Mouse (Mus musculus) midbrain, postnatal 0 days (tissue): Measurements from ENCODE around the gene Pgf. TPM values are rescaled to one million over a fixed set of nuclear protein-coding genes. Genes with fewer than 3 reads are reported as not detected.

Source experiments
- ATAC-seq: fragments of 200-750 bp; cut with Nextera tagmentation; 2 replicates; pipeline ENCODE4 v1.8.0; 2017; ENCODE audit warnings: moderate number of reproducible peaks, mild to moderate bottlenecking, moderate TSS enrichment, moderate library complexity; ENCODE audit not compliant: low FRiP score
- DNase-seq: peaks from one replicate; pipeline ENCODE4 v3.0.0-alpha.2; 2015; ENCODE audit warnings: low spot score
- H3K27ac ChIP-seq: fragments of 300-500 bp; sonication (generic); 2 replicates; pipeline ENCODE4 v1.5.1; 2014; ENCODE audit warnings: low read depth, mild to moderate bottlenecking, low read length, mixed read lengths
- H3K27me3 ChIP-seq: fragments of 300-500 bp; sonication (generic); 2 replicates; pipeline ENCODE4 v1.6.1; 2014; ENCODE audit warnings: low read length, control low read depth, mixed read lengths; ENCODE audit not compliant: insufficient read depth
- H3K36me3 ChIP-seq: fragments of 300-500 bp; sonication (generic); 2 replicates; pipeline ENCODE4 v1.6.1; 2014; ENCODE audit warnings: low read length, control low read depth, mixed read lengths; ENCODE audit not compliant: insufficient read depth
- H3K4me1 ChIP-seq: fragments of 300-500 bp; sonication (generic); 2 replicates; pipeline ENCODE4 v1.6.1; 2014; ENCODE audit warnings: mild to moderate bottlenecking, control low read depth, antibody characterized with exemption, low read length, mixed read lengths; ENCODE audit not compliant: insufficient read depth
- H3K4me2 ChIP-seq: fragments of 300-500 bp; sonication (generic); 2 replicates; pipeline ENCODE4 v1.6.1; 2014; ENCODE audit warnings: low read depth, mild to moderate bottlenecking, low read length, mixed read lengths; ENCODE audit not compliant: poor library complexity, severe bottlenecking
- H3K4me3 ChIP-seq: fragments of 300-500 bp; sonication (generic); 2 replicates; pipeline ENCODE4 v1.5.1; 2014; ENCODE audit warnings: low read depth, mild to moderate bottlenecking, low read length, moderate library complexity
- H3K9ac ChIP-seq: fragments of 300-500 bp; sonication (generic); replicated peaks from 2 replicates; pipeline ENCODE4 v1.6.1; 2014; ENCODE audit warnings: mild to moderate bottlenecking, low read length, moderate library complexity, mixed read lengths; ENCODE audit not compliant: poor library complexity, severe bottlenecking
- H3K9me3 ChIP-seq: fragments of 300-500 bp; sonication (generic); 2 replicates; pipeline ENCODE4 v1.6.1; 2016; ENCODE audit warnings: low read length, control low read depth
- CTCF ChIP-seq: IDR thresholded peaks from 2 replicates; pipeline ENCODE4 v1.5.1; 2016; ENCODE audit warnings: antibody characterized with exemption, mild to moderate bottlenecking
- WGBS: fragments of 180-500 bp; shearing (Covaris S2); extraction: QIAGEN DNeasy Blood & Tissue Kit; methylation state at CpG from one replicate; pipeline ENCODE4 v1.1.7; 2014; 5-methylcytosine and 5-hydroxymethylcytosine counted together
- polyA plus RNA-seq: library from polyadenylated mRNA; unstranded; fragments of >200 nt; fragmentation: Nextera tagmentation; extraction: Ambion mirVana; gene quantifications from 2 replicates; pipeline ENCODE4 v1.2.1, GENCODE M21; 2015
- total RNA-seq: library from RNA; depleted of rRNA; stranded (reverse); fragments of >200 nt; gene quantifications from 2 replicates; pipeline ENCODE4 v1.2.3, GENCODE M21; 2014; rRNA removed

Gene Pgf
- total and polyA plus RNA-seq, 2 experiments from 2014 or later: 6.0 to 9.1 TPM

- ATAC-seq (no peak), DNase-seq (no peak)
- TF ChIP-seq CTCF: no peak
- H3K9me3 ChIP-seq: no peaks in the 10 kb centered on the region
- WGBS: 93% methylated on average over 9 of the region's 9 CpGs
- peaks cover 44% of the 10 kb centered on the region for H3K36me3 ChIP-seq
- no peak overlapping the region for H3K27ac ChIP-seq
- H3K27me3 ChIP-seq: no peaks in the 10 kb centered on the region
- no peak overlapping the region for H3K4me2 ChIP-seq
- H3K4me3 ChIP-seq: no peak overlapping the region
- H3K9ac ChIP-seq: no peak overlapping the region
- no peaks in the 10 kb centered on the region for H3K4me1 ChIP-seq
Observed at GRCm38 (mm10) chr12:85123108-85123530, 54.5 kb downstream of the Pgf start.

- WGBS: 80% methylated on average over 9 of the region's 9 CpGs
- no peak for TF ChIP-seq CTCF
- H3K9me3 ChIP-seq: no peaks in the 10 kb centered on the region
- ATAC-seq (no peak), DNase-seq (no peak)
- no peak overlapping the region for H3K9ac ChIP-seq
- no peaks in the 10 kb centered on the region for H3K4me1 ChIP-seq
- no peak overlapping the region for H3K27ac ChIP-seq
- no peak overlapping the region for H3K4me3 ChIP-seq
- H3K27me3 ChIP-seq: no peaks in the 10 kb centered on the region
- H3K4me2 ChIP-seq: no peak overlapping the region
- peaks cover 48% of the 10 kb centered on the region for H3K36me3 ChIP-seq
Observed at GRCm38 (mm10) chr12:85121806-85122459, 55.7 kb downstream of the Pgf start.

Other genes starting within 250 kb of the Pgf start
- gene Fcf1, start 206.9 kb downstream of the Pgf start, total RNA-seq: 17.9 and 28.6 TPM in 2 replicates
- gene Fcf1, start 206.9 kb downstream of the Pgf start, polyA plus RNA-seq: 62.9 and 64.3 TPM in 2 replicates
- gene Arel1, start 206.9 kb downstream of the Pgf start, total RNA-seq: 101 and 104 TPM in 2 replicates
- 31.7 and 33.8 TPM in 2 replicates for gene Arel1, start 206.9 kb downstream of the Pgf start, polyA plus RNA-seq
- 43.2 and 70.1 TPM in 2 replicates for gene Ylpm1, start 181.5 kb downstream of the Pgf start, total RNA-seq
- gene Ylpm1, start 181.5 kb downstream of the Pgf start, polyA plus RNA-seq: 23.0 and 29.2 TPM in 2 replicates
- gene Prox2, start 67.0 kb downstream of the Pgf start, total RNA-seq: 1.2 and 1.4 TPM in 2 replicates
- 0.86 and 1.4 TPM in 2 replicates for gene Prox2, start 67.0 kb downstream of the Pgf start, polyA plus RNA-seq
- gene Dlst, start 67.0 kb downstream of the Pgf start, total RNA-seq: 115 and 118 TPM in 2 replicates
- 92.5 and 99.6 TPM in 2 replicates for gene Dlst, start 67.0 kb downstream of the Pgf start, polyA plus RNA-seq
- 47.2 and 48.6 TPM in 2 replicates for gene Rps6kl1, start 26.5 kb downstream of the Pgf start, total RNA-seq
- 35.0 and 37.1 TPM in 2 replicates for gene Rps6kl1, start 26.5 kb downstream of the Pgf start, polyA plus RNA-seq
- gene Eif2b2, start 41.7 kb upstream of the Pgf start, total RNA-seq: 43.1 and 65.3 TPM in 2 replicates
- gene Eif2b2, start 41.7 kb upstream of the Pgf start, polyA plus RNA-seq: 79.5 and 82.5 TPM in 2 replicates
- gene Mlh3, start 92.8 kb upstream of the Pgf start, total RNA-seq: 7.2 and 9.9 TPM in 2 replicates
- 4.7 and 5.0 TPM in 2 replicates for gene Mlh3, start 92.8 kb upstream of the Pgf start, polyA plus RNA-seq
- 23.2 and 25.4 TPM in 2 replicates for gene Acyp1, start 110.6 kb upstream of the Pgf start, total RNA-seq
- gene Acyp1, start 110.6 kb upstream of the Pgf start, polyA plus RNA-seq: 40.3 and 41.8 TPM in 2 replicates
- gene Zc2hc1c, start 110.8 kb upstream of the Pgf start, total RNA-seq: 1.5 and 1.7 TPM in 2 replicates
- 1.7 and 1.8 TPM in 2 replicates for gene Zc2hc1c, start 110.8 kb upstream of the Pgf start, polyA plus RNA-seq
- 16.5 and 22.8 TPM in 2 replicates for gene Nek9, start 161.6 kb upstream of the Pgf start, total RNA-seq
- gene Nek9, start 161.6 kb upstream of the Pgf start, polyA plus RNA-seq: 7.1 and 7.5 TPM in 2 replicates
- gene Tmed10, start 197.1 kb upstream of the Pgf start, total RNA-seq: 68.2 and 68.6 TPM in 2 replicates
- gene Tmed10, start 197.1 kb upstream of the Pgf start, polyA plus RNA-seq: 175 and 186 TPM in 2 replicates